Mouse (Mus musculus): ENCODE data around the gene Trappc4. TPM values are rescaled to one million over a fixed set of nuclear protein-coding genes. Genes with fewer than 3 reads are reported as not detected.

Gene Trappc4
- polyA plus RNA-seq, 2 experiments = 85.7 to 127 TPM

- Histone ChIP-seq H3K9me3 (ENCODE audit: control insufficient read depth, low read length) (no peaks in the 10 kb centered on the region), H3K36me3 (ENCODE audit: control insufficient read depth, insufficient read depth, low read length) (peaks cover 12% of the 10 kb centered on the region), H3K4me3 (replicated peaks; ENCODE audit: low read length) (peak within 1 kb of the TSS; percentile 83), H3K9ac (ENCODE audit: low read depth, low read length, severe bottlenecking) (peak within 1 kb of the TSS; percentile 75), H3K4me1 (ENCODE audit: control insufficient read depth, insufficient read depth, low read length) (peaks cover 5% of the 10 kb centered on the region), H3K4me2 (replicated peaks; ENCODE audit: low read depth, low read length, severe bottlenecking) (peak within 1 kb of the TSS; percentile 83), H3K27me3 (ENCODE audit: control insufficient read depth, insufficient read depth, low read length) (no peaks in the 10 kb centered on the region), H3K27ac (replicated peaks; ENCODE audit: low read depth, low read length) (peak within 1 kb of the TSS; percentile 75)
- ATAC-seq (ENCODE audit: low FRiP score, low read depth) = no peak
- no peak for DNase-seq (ENCODE audit: low spot score)
- 77% methylated on average over 14 of the region's 14 CpGs for WGBS
- no peak for TF ChIP-seq POLR2A (IDR thresholded peaks at IDR 0.05; ENCODE audit: borderline replicate concordance, extremely low read depth, insufficient read depth, insufficient read length)
Observed at GRCm38 (mm10) chr9:44418519-44419385, 11.4 kb upstream of the Trappc4 start, which contains the start of gene Ccdc84. Gene Ccdc84 (minus strand): TSS chr9:44418569.

GRCm38 (mm10) chr9:44417892-44418363, 10.5 kb upstream of the Trappc4 start:
- Histone ChIP-seq H3K36me3 (ENCODE audit: control insufficient read depth, insufficient read depth, low read length) (peaks cover 19% of the 10 kb centered on the region), H3K4me1 (ENCODE audit: control insufficient read depth, insufficient read depth, low read length) (peaks cover 5% of the 10 kb centered on the region), H3K4me2 (replicated peaks; ENCODE audit: low read depth, low read length, severe bottlenecking) (peak overlapping the region; percentile 83), H3K27ac (replicated peaks; ENCODE audit: low read depth, low read length) (peak overlapping the region; percentile 75), H3K9me3 (ENCODE audit: control insufficient read depth, low read length) (no peaks in the 10 kb centered on the region), H3K9ac (ENCODE audit: low read depth, low read length, severe bottlenecking) (peak overlapping the region; percentile 75), H3K4me3 (replicated peaks; ENCODE audit: low read length) (peak overlapping the region; percentile 83), H3K27me3 (ENCODE audit: control insufficient read depth, insufficient read depth, low read length) (no peaks in the 10 kb centered on the region)
- no peak; the same call in 1 of the 2 replicates for TF ChIP-seq POLR2A (IDR thresholded peaks at IDR 0.05; ENCODE audit: borderline replicate concordance, extremely low read depth, insufficient read depth, insufficient read length)
- WGBS = under 1% methylated on average over 36 of the region's 38 CpGs
- ATAC-seq (ENCODE audit: low FRiP score, low read depth) = peak; percentile 93
- DNase-seq (ENCODE audit: low spot score) = peak; percentile 94

- H3K27me3 ChIP-seq (ENCODE audit: control insufficient read depth, insufficient read depth, low read length) = no peaks in the 10 kb centered on the region
- peak overlapping the region; percentile 83 for H3K4me2 ChIP-seq (replicated peaks; ENCODE audit: low read depth, low read length, severe bottlenecking)
- peak overlapping the region; percentile 75 for H3K9ac ChIP-seq (ENCODE audit: low read depth, low read length, severe bottlenecking)
- H3K4me1 ChIP-seq (ENCODE audit: control insufficient read depth, insufficient read depth, low read length) = peaks cover 5% of the 10 kb centered on the region
- no peaks in the 10 kb centered on the region for H3K9me3 ChIP-seq (ENCODE audit: control insufficient read depth, low read length)
- peaks cover 25% of the 10 kb centered on the region for H3K36me3 ChIP-seq (ENCODE audit: control insufficient read depth, insufficient read depth, low read length)
- TF ChIP-seq POLR2A (IDR thresholded peaks at IDR 0.05; ENCODE audit: borderline replicate concordance, extremely low read depth, insufficient read depth, insufficient read length) = no peak
- WGBS = 10% methylated on average over 26 of the region's 26 CpGs
- H3K4me3 ChIP-seq (replicated peaks; ENCODE audit: low read length) = peak overlapping the region; percentile 83
- peak; percentile 45; the same call in 1 of the 2 replicates for ATAC-seq (ENCODE audit: low FRiP score, low read depth)
- no peak for DNase-seq (ENCODE audit: low spot score)
- peak overlapping the region; percentile 75 for H3K27ac ChIP-seq (replicated peaks; ENCODE audit: low read depth, low read length)
Observed at GRCm38 (mm10) chr9:44417156-44417891, 9.9 kb upstream of the Trappc4 start.

- Histone ChIP-seq H3K9me3 (ENCODE audit: control insufficient read depth, low read length) (no peaks in the 10 kb centered on the region), H3K4me3 (replicated peaks; ENCODE audit: low read length) (no peak overlapping the region), H3K27ac (replicated peaks; ENCODE audit: low read depth, low read length) (no peak overlapping the region), H3K9ac (ENCODE audit: low read depth, low read length, severe bottlenecking) (no peak overlapping the region), H3K36me3 (ENCODE audit: control insufficient read depth, insufficient read depth, low read length) (peaks cover 63% of the 10 kb centered on the region), H3K4me1 (ENCODE audit: control insufficient read depth, insufficient read depth, low read length) (peaks cover 8% of the 10 kb centered on the region), H3K4me2 (replicated peaks; ENCODE audit: low read depth, low read length, severe bottlenecking) (no peak overlapping the region), H3K27me3 (ENCODE audit: control insufficient read depth, insufficient read depth, low read length) (no peaks in the 10 kb centered on the region)
- 62% methylated on average over 2 of the region's 2 CpGs for WGBS
- no peak for ATAC-seq (ENCODE audit: low FRiP score, low read depth)
- DNase-seq (ENCODE audit: low spot score) = no peak
- TF ChIP-seq POLR2A (IDR thresholded peaks at IDR 0.05; ENCODE audit: borderline replicate concordance, extremely low read depth, insufficient read depth, insufficient read length) = no peak
Observed at GRCm38 (mm10) chr9:44412781-44413180, 5.4 kb upstream of the Trappc4 start.

- Histone ChIP-seq H3K9ac (ENCODE audit: low read depth, low read length, severe bottlenecking) (no peak overlapping the region), H3K36me3 (ENCODE audit: control insufficient read depth, insufficient read depth, low read length) (peaks cover 63% of the 10 kb centered on the region)
Observed at GRCm38 (mm10) chr9:44412306-44412705, 4.9 kb upstream of the Trappc4 start.

More at GRCm38 (mm10) chr9:44412306-44412705, 4.9 kb upstream of the Trappc4 start:
- Histone ChIP-seq H3K9me3 (ENCODE audit: control insufficient read depth, low read length) (no peaks in the 10 kb centered on the region), H3K4me2 (replicated peaks; ENCODE audit: low read depth, low read length, severe bottlenecking) (no peak overlapping the region), H3K4me1 (ENCODE audit: control insufficient read depth, insufficient read depth, low read length) (peaks cover 7% of the 10 kb centered on the region), H3K27me3 (ENCODE audit: control insufficient read depth, insufficient read depth, low read length) (no peaks in the 10 kb centered on the region), H3K4me3 (replicated peaks; ENCODE audit: low read length) (no peak overlapping the region), H3K27ac (replicated peaks; ENCODE audit: low read depth, low read length) (no peak overlapping the region)
- no peak for ATAC-seq (ENCODE audit: low FRiP score, low read depth)
- 88% methylated on average over 4 of the region's 4 CpGs for WGBS
- no peak for TF ChIP-seq POLR2A (IDR thresholded peaks at IDR 0.05; ENCODE audit: borderline replicate concordance, extremely low read depth, insufficient read depth, insufficient read length)
- no peak for DNase-seq (ENCODE audit: low spot score)
